Mouse (Mus musculus) spleen, adult 10 weeks (tissue): Measurements from ENCODE around the gene Kif23. TPM values are rescaled to one million over a fixed set of nuclear protein-coding genes. Genes with fewer than 3 reads are reported as not detected.

ENCODE experiments used
- polyA plus RNA-seq: library from polyadenylated mRNA; stranded (reverse); fragments of 350-450 nt; fragmentation: Illumina TruSeq; extraction: RNeasy Lipid Tissue Mini Kit (QIAGEN cat#74804); gene quantifications from one replicate; pipeline ENCODE4 v1.2.3, GENCODE M21; 2015; ENCODE audit warnings: low replicate concordance; ENCODE audit not compliant: insufficient read depth

Gene Kif23
- 48.1 TPM for polyA plus RNA-seq

DNA sequence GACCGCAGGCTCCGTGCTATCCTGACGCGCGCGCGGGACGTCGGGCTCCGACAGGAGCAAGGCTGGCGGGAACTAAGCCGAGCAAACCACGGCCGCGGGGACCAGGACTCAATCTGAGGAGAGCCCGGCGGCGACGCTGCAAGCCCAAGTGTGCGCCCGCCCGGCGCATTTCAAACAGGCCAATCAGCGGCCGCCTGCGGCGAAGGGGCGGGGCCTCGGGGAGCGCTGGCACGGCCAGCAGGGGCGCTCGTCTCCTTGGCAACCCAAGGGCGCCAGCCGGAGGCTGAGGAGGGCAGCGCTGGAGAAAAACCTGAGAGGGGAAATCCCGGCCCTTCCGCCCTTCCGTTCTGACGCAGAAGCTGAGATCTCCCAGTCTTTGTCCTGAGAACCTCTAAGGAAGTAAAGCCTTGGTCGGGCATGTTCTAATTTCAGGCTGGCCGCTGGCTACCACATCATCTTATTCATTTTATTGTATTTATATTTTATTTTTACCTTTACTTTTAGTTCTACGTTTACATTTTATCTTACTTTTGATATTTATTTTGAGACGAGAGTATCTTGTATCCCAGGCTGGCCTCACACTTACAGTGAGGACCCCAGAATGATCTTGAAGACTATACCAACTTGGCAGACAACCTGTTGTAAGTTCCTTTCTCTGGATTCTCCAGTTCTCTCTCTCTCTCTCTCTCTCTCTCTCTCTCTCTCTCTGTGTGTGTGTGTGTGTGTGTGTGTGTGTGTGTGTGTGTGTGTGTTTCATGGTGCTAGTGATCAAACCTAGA lies at the start of gene Kif23:
Gene Kif23, minus strand, starts transcription at position 152 of the 779 bp plus-strand sequence.

DNA sequence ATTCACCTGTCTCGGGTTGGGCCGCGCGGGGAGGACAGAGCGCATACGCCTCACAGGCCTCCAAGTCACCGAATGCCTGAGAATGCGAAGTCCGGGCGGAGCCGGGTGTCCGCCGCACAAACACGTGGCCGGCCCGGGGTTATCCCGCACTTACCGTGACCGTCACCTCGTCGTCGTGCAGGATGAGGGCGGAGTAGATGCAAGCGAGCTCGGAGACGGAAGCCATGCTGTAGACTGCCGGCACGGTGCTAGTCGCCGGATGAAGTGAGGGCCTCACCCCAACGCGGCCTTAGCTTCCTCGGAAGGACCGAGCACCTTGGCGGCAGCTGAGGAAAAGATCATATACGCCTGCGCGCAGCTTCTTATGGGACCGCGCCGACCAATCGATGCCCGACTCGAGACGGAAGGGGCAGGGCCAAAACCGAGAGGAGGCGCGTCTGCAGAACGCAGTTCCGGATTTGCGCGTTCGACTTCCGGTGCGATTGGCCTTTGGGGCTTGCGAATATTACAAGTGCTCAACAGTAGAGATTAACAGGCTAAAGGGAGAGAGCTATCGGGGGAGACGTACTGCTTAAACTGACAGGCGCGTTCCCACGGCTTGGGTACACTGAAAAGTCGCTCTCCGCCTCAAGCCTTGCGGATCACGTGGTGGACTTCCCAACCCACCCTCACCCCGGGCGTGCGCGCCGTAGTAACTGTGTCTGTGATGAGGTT lies 32.2 kb downstream of the Kif23 start, which contains the start of gene Rplp1:
Gene Rplp1, minus strand, starts transcription at position 340 of the 714 bp plus-strand sequence.

Other genes with a start within 250 kb of the Kif23 start
- gene Rplp1, start 32.2 kb downstream of the Kif23 start, polyA plus RNA-seq, result 307 TPM
- gene Paqr5, start 80.1 kb upstream of the Kif23 start, polyA plus RNA-seq, result 0.79 TPM
- 14.6 TPM for gene Glce, start 175.9 kb upstream of the Kif23 start, polyA plus RNA-seq